Mouse (Mus musculus): ENCODE results near the gene 9530003J23Rik. TPM values are rescaled to one million over a fixed set of nuclear protein-coding genes. Genes with fewer than 3 reads are reported as not detected.
"Not testable (repeated sequence)": the region's sequence is repeated elsewhere in the genome, so short reads cannot be mapped to it uniquely, and the experiment has no call there.

The 9530003J23Rik gene
- polyA plus RNA-seq (2015; fragmentation: Nextera tagmentation; extraction: Ambion mirVana): not detected in 2 replicates

DNA sequence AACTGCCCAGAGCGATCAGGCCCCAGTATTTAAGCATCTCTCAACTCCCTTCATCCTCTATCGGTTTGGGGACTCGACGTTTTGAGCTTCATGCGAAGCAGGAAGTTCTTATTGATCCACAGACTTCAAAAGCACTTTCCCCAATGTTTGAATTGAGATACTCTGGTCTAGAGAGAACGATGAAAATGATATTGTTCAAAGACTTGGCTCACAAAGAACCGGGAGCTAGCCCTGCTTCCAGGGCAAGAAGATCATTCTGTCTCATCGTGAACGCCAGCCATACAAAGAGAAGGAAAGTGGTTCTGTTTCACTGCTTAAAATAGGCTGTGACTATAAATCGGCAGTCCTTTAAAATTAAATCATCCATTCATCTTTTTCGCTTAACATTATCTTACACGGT lies at the start of gene 9530003J23Rik:
Gene 9530003J23Rik, minus strand, starts transcription at position 101 of the 400 bp plus-strand sequence.
- Histone ChIP-seq H3K27ac (replicated peaks) (no peak within 1 kb of the TSS), H3K9ac (no peak within 1 kb of the TSS), H3K4me3 (replicated peaks) (no peak within 1 kb of the TSS), H3K27me3 (no peaks in the 10 kb centered on the region), H3K36me3 (replicated peaks) (no peaks in the 10 kb centered on the region), H3K4me1 (replicated peaks) (no peaks in the 10 kb centered on the region), H3K4me2 (no peak within 1 kb of the TSS), H3K9me3 (replicated peaks) (no peaks in the 10 kb centered on the region)
- WGBS (ENCODE audit: insufficient replicate concordance): 59% methylated on average over 12 of the region's 12 CpGs
- ATAC-seq (ENCODE audit: insufficient read depth): no peak

DNA sequence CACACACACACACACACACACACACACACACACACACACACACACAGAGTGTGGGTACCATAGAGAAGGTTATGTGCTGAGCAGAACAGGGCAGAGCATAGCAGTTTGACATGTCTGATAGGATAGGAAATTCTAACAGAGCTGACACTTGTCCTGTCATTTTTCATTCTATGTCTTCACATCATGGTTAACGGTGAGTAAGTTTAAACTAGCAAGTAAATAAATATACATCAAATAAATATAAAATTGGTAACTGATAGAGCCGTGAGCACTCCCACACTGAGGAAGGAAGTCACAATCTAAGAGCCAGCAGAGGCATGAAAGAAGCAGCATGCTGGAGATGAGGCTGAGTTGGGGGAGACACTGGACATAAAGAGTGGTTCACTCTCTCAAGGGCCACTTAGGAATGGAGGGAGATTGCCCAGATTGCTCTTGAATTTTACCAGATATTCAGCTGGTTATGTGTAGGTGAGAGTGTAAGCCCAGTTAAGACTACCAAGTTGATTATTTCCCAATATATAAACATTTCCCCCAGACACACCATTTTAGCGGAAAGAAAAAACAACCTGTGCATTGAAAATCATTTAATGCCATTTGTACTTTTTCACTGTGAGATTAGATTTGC lies 48.8 kb upstream of the 9530003J23Rik start:
- no peaks in the 10 kb centered on the region for H3K4me1 ChIP-seq (replicated peaks)
- ATAC-seq (ENCODE audit: insufficient read depth): no peak
- no peaks in the 10 kb centered on the region for H3K27me3 ChIP-seq
- WGBS (ENCODE audit: insufficient replicate concordance): 50% methylated on average over 3 of the region's 3 CpGs
- H3K36me3 ChIP-seq (replicated peaks): no peaks in the 10 kb centered on the region
- H3K27ac ChIP-seq (replicated peaks): no peak overlapping the region
- H3K9ac ChIP-seq: no peak overlapping the region
- no peaks in the 10 kb centered on the region for H3K9me3 ChIP-seq (replicated peaks)
- no peak overlapping the region for H3K4me2 ChIP-seq
- no peak overlapping the region for H3K4me3 ChIP-seq (replicated peaks)

GRCm38 (mm10) chr10:117286366-117286970 lies 48.0 kb upstream of the 9530003J23Rik start:
- Histone ChIP-seq H3K9ac (no peak overlapping the region), H3K4me3 (replicated peaks) (no peak overlapping the region), H3K4me2 (no peak overlapping the region), H3K27ac (replicated peaks) (no peak overlapping the region), H3K4me1 (replicated peaks) (no peaks in the 10 kb centered on the region), H3K27me3 (no peaks in the 10 kb centered on the region), H3K36me3 (replicated peaks) (no peaks in the 10 kb centered on the region), H3K9me3 (replicated peaks) (no peaks in the 10 kb centered on the region)
- WGBS (ENCODE audit: insufficient replicate concordance): 72% methylated on average over 6 of the region's 6 CpGs
- ATAC-seq (ENCODE audit: insufficient read depth): no peak

- WGBS (ENCODE audit: insufficient replicate concordance): 28% methylated on average over 4 of the region's 7 CpGs
- not testable (repeated sequence) for ATAC-seq (ENCODE audit: insufficient read depth); H3K27ac ChIP-seq (replicated peaks)
Observed at GRCm38 (mm10) chr10:117285584-117285983, 47.1 kb upstream of the 9530003J23Rik start.

DNA sequence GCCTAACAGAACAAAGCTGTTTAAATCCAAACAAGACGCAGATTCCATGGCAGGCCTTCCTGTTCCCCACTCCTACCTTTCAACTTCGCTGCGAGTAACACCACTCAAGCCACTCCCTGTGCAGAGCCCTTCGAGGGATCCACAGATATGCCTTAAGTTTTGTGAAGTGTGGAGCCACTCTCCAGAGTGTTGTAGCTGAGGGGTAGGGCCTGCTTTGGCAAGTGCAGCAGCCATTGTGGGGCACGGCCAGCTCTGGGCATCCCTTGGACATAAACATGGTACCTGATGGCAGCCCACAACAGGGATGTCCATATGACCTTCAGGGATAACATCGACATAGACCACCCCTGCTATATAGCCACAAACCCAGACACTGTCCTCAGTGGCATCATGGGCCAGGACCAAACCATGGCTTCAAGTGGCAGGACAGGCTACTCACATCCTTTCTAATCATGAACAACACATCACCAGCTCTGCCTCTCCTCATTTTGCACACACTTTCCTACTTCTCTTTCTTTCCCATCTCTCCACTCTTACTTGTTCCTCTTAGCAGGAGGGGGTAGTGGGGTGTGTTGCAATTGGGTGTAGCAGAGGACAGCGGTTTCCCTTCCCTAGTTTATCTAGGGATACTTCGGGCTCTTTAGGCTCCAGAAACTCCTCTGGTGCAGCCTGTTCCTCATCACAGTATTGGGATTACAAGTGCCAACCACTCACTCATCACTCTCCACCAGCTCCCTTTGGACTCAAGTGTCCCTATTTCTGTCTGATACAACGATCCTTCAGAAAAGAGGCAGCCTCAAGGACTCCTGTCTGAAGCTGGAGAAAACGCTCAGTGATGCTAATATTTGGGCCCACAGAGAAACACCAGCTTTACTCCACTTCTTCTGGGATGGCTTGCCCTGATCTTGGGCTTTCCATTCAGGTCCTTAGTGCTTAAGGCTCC lies 46.3 kb upstream of the 9530003J23Rik start:
- no peak overlapping the region; the same call in 1 of the 2 replicates for H3K4me2 ChIP-seq
- no peaks in the 10 kb centered on the region for H3K27me3 ChIP-seq
- 59% methylated on average over 10 of the region's 10 CpGs for WGBS (ENCODE audit: insufficient replicate concordance)
- H3K4me1 ChIP-seq (replicated peaks): no peaks in the 10 kb centered on the region
- no peak overlapping the region for H3K4me3 ChIP-seq (replicated peaks)
- no peak overlapping the region for H3K9ac ChIP-seq
- H3K9me3 ChIP-seq (replicated peaks): no peaks in the 10 kb centered on the region
- H3K27ac ChIP-seq (replicated peaks): 0 out of 2 replicates have a peak overlapping the region, but pooled peaks have one; percentile 19
- ATAC-seq (ENCODE audit: insufficient read depth): no peak; the same call in 1 of the 2 replicates
- no peaks in the 10 kb centered on the region for H3K36me3 ChIP-seq (replicated peaks)

More at GRCm38 (mm10) chr10:117285584-117285983, 47.1 kb upstream of the 9530003J23Rik start:
- H3K4me2 ChIP-seq; H3K9me3 ChIP-seq (replicated peaks); H3K27me3 ChIP-seq; H3K9ac ChIP-seq; H3K4me3 ChIP-seq (replicated peaks); H3K36me3 ChIP-seq (replicated peaks); H3K4me1 ChIP-seq (replicated peaks): not testable (repeated sequence)

- Histone ChIP-seq H3K27ac (replicated peaks) (no peak overlapping the region), H3K9ac (no peak overlapping the region), H3K27me3 (no peaks in the 10 kb centered on the region), H3K4me3 (replicated peaks) (no peak overlapping the region), H3K9me3 (replicated peaks) (no peaks in the 10 kb centered on the region), H3K4me2 (no peak overlapping the region), H3K4me1 (replicated peaks) (no peaks in the 10 kb centered on the region), H3K36me3 (replicated peaks) (no peaks in the 10 kb centered on the region)
- ATAC-seq (ENCODE audit: insufficient read depth): no peak
- WGBS (ENCODE audit: insufficient replicate concordance): 59% methylated on average over 7 of the region's 7 CpGs
Observed at GRCm38 (mm10) chr10:117283871-117284577, 45.5 kb upstream of the 9530003J23Rik start.

DNA sequence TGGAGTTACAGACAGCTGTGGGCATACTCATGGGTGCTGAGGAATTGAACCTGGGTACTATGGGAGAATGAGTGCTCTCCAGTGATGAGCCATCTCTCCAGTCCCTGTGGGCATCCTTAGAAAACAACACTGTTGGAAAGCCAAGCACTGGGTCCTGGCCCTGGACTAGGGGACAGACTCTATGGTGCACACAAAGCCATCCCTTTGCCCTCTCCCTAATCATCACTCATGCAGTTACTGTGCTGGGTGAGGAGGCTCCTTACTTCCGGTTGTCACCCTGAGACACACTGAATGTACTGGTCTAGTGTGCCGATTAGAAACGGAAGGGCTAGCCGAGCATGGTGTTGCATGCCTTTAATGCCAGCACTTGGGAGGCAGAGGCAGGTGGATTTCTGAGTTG lies 44.7 kb upstream of the 9530003J23Rik start:
- not testable (repeated sequence) for H3K4me2 ChIP-seq; H3K4me3 ChIP-seq (replicated peaks); ATAC-seq (ENCODE audit: insufficient read depth); H3K27me3 ChIP-seq; H3K4me1 ChIP-seq (replicated peaks); H3K36me3 ChIP-seq (replicated peaks); H3K9me3 ChIP-seq (replicated peaks); H3K27ac ChIP-seq (replicated peaks); H3K9ac ChIP-seq
- WGBS (ENCODE audit: insufficient replicate concordance): 52% methylated on average over 4 of the region's 4 CpGs

- Histone ChIP-seq H3K36me3 (replicated peaks) (no peaks in the 10 kb centered on the region), H3K9me3 (replicated peaks) (no peaks in the 10 kb centered on the region), H3K9ac (no peak overlapping the region), H3K4me3 (replicated peaks) (no peak overlapping the region), H3K4me1 (replicated peaks) (no peaks in the 10 kb centered on the region), H3K4me2 (no peak overlapping the region), H3K27me3 (no peaks in the 10 kb centered on the region), H3K27ac (replicated peaks) (no peak overlapping the region)
- no peak for ATAC-seq (ENCODE audit: insufficient read depth)
- WGBS (ENCODE audit: insufficient replicate concordance): 51% methylated on average over 2 of the region's 2 CpGs
Observed at GRCm38 (mm10) chr10:117282551-117282950, 44.0 kb upstream of the 9530003J23Rik start.

- Histone ChIP-seq H3K27ac (replicated peaks) (peak within 1 kb of the TSS; percentile 30), H3K4me2 (0 out of 2 replicates have a peak within 1 kb of the TSS, but pooled peaks have one; percentile 1), H3K27me3 (no peaks in the 10 kb centered on the region), H3K9me3 (replicated peaks) (no peaks in the 10 kb centered on the region), H3K36me3 (replicated peaks) (no peaks in the 10 kb centered on the region), H3K9ac (no peak within 1 kb of the TSS), H3K4me1 (replicated peaks) (no peaks in the 10 kb centered on the region), H3K4me3 (replicated peaks) (peak within 1 kb of the TSS; percentile 27)
- WGBS (ENCODE audit: insufficient replicate concordance): 5% methylated on average over 4 of the region's 4 CpGs
- no peak for ATAC-seq (ENCODE audit: insufficient read depth)
Observed at GRCm38 (mm10) chr10:117282049-117282448, 43.5 kb upstream of the 9530003J23Rik start, which contains the start of gene Lyz2. Lyz2 (minus strand) TSS chr10:117282321.

DNA sequence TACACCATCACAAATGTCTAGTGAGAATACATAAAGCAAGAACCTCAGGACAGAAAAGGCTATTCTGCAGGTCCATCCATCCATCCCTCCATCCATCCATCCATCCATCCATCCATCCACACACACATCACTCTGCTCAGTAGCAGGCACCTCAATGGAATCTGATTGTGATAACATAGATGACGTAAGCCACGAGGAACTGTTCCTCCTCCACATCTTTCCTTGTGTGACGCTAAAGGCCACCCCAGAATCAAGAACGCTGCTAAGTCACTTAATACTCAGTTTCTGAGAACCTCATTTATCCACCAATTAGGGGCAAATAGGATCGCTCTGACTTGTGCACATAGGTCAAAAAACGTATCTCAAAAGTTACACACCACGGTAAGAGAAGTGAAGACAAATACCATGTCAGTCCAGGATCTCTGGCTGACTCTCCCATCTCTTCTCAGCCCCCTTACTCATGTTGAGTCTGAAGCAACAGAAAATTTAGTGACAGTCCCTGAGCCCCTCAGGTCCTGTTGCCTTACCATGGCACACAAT lies 42.9 kb upstream of the 9530003J23Rik start:
- H3K36me3 ChIP-seq (replicated peaks): no peaks in the 10 kb centered on the region
- H3K4me2 ChIP-seq: 0 out of 2 replicates have a peak overlapping the region, but pooled peaks have one; percentile 1
- no peak overlapping the region for H3K9ac ChIP-seq
- ATAC-seq (ENCODE audit: insufficient read depth): no peak
- H3K4me1 ChIP-seq (replicated peaks): no peaks in the 10 kb centered on the region
- no peaks in the 10 kb centered on the region for H3K27me3 ChIP-seq
- 54% methylated on average over 7 of the region's 7 CpGs for WGBS (ENCODE audit: insufficient replicate concordance)
- peak overlapping the region; percentile 30 for H3K27ac ChIP-seq (replicated peaks)
- H3K9me3 ChIP-seq (replicated peaks): no peaks in the 10 kb centered on the region
- peak overlapping the region; percentile 27 for H3K4me3 ChIP-seq (replicated peaks)
